ENCODE assay signal across 25 mouse cellular contexts in genomic region chr8:73336845-73337244, GRCm38 (mm10).
"Had no signal": no experiment of that assay in that cellular context is flagged by ENCODE, and none has a peak within 500 bp of the region (broad histone marks: within the 10 kb centered on the region; RNA-seq: fewer than 3 reads in every experiment).

No protein-coding gene starts in this region.

- H3K9me3 ChIP-seq: heart, embryonic 13.5 days; heart, embryonic 15.5 days; hindbrain, embryonic 15.5 days; limb, embryonic 13.5 days; limb, embryonic 15.5 days; liver, embryonic 12.5 days had no signal

- H3K4me3 ChIP-seq: heart, embryonic 13.5 days; heart, embryonic 15.5 days; hindbrain, embryonic 13.5 days; hindbrain, embryonic 15.5 days; kidney, embryonic 15.5 days; layer of hippocampus, adult 2 months; left cerebral cortex, adult 2 months; limb, embryonic 13.5 days; limb, embryonic 15.5 days; liver, embryonic 12.5 days had no signal

- H3K36me3 ChIP-seq: heart, embryonic 13.5 days; heart, embryonic 15.5 days; hindbrain, embryonic 15.5 days; liver, embryonic 12.5 days had no signal

- H3K4me2 ChIP-seq: heart, embryonic 11.5 days; heart, embryonic 13.5 days; heart, embryonic 15.5 days; hindbrain, embryonic 13.5 days; hindbrain, embryonic 15.5 days; kidney, embryonic 15.5 days; limb, embryonic 13.5 days; limb, embryonic 15.5 days; liver, embryonic 12.5 days had no signal

- DNase-seq: gastrocnemius, postnatal 14 days; gastrocnemius, postnatal 36 days; heart, adult 18-20 months; heart, postnatal 14 days; kidney, adult 11 months; kidney, adult 2 months; kidney, adult 9 months; kidney, postnatal 14 days; kidney, postnatal 4 days; left cerebral cortex, postnatal 4 days had no signal

- H3K9ac ChIP-seq: heart, embryonic 13.5 days; heart, embryonic 15.5 days; hindbrain, embryonic 13.5 days; hindbrain, embryonic 15.5 days; kidney, embryonic 15.5 days; limb, embryonic 13.5 days; limb, embryonic 15.5 days; liver, embryonic 12.5 days; liver, embryonic 14.5 days had no signal

- H3K27me3 ChIP-seq: heart, embryonic 13.5 days; heart, embryonic 15.5 days; hindbrain, embryonic 13.5 days; hindbrain, embryonic 15.5 days; kidney, embryonic 15.5 days; limb, embryonic 13.5 days; limb, embryonic 15.5 days; liver, embryonic 12.5 days had no signal

- H3K4me1 ChIP-seq: hindbrain, embryonic 13.5 days; hindbrain, embryonic 15.5 days; kidney, embryonic 15.5 days; limb, embryonic 13.5 days; limb, embryonic 15.5 days; liver, embryonic 12.5 days had no signal

- ATAC-seq: hindbrain, postnatal 0 days; intestine, embryonic 16.5 days; liver, embryonic 12.5 days had no signal

- H3K27ac ChIP-seq: heart, embryonic 13.5 days; heart, embryonic 15.5 days; hindbrain, embryonic 13.5 days; hindbrain, embryonic 15.5 days; hindbrain, postnatal 0 days; kidney, embryonic 15.5 days; kidney, postnatal 0 days; layer of hippocampus, adult 2 months; left cerebral cortex, adult 2 months; limb, embryonic 13.5 days; limb, embryonic 15.5 days; liver, embryonic 12.5 days; liver, embryonic 14.5 days had no signal
